Mouse (Mus musculus) lung, embryonic 14.5 days (tissue): ENCODE data around the gene Avil. TPM values are rescaled to one million over a fixed set of nuclear protein-coding genes. Genes with fewer than 3 reads are reported as not detected.
"Not testable (repeated sequence)": the region's sequence is repeated elsewhere in the genome, so short reads cannot be mapped to it uniquely, and the experiment has no call there.

Experiments
- ATAC-seq: fragments of 200-750 bp; cut with Nextera tagmentation; 2 replicates; pipeline ENCODE4 v1.8.0; 2017; ENCODE audit warnings: mild to moderate bottlenecking, moderate TSS enrichment, moderate library complexity; ENCODE audit not compliant: insufficient read depth
- DNase-seq: peaks from one replicate; pipeline ENCODE4 v3.0.0-alpha.2; 2015
- H3K27ac ChIP-seq: fragments of 300-500 bp; sonication (generic); 2 replicates; pipeline ENCODE4 v1.5.1; 2014; ENCODE audit warnings: low read depth, mild to moderate bottlenecking, moderate library complexity
- H3K27me3 ChIP-seq: fragments of 300-500 bp; sonication (generic); 2 replicates; pipeline ENCODE4 v1.6.1; 2014; ENCODE audit warnings: low read length, control low read depth; ENCODE audit not compliant: insufficient read depth
- H3K36me3 ChIP-seq: fragments of 300-500 bp; sonication (generic); 2 replicates; pipeline ENCODE4 v1.6.1; 2014; ENCODE audit warnings: control low read depth; ENCODE audit not compliant: insufficient read depth
- H3K4me1 ChIP-seq: fragments of 300-500 bp; sonication (generic); 2 replicates; pipeline ENCODE4 v1.6.1; 2014; ENCODE audit warnings: antibody characterized with exemption, control low read depth; ENCODE audit not compliant: insufficient read depth
- H3K4me2 ChIP-seq: fragments of 300-500 bp; sonication (generic); 2 replicates; pipeline ENCODE4 v1.6.1; 2014; ENCODE audit warnings: mild to moderate bottlenecking
- H3K4me3 ChIP-seq: fragments of 300-500 bp; sonication (generic); 2 replicates; pipeline ENCODE4 v1.5.1; 2014; ENCODE audit warnings: low read depth, low read length
- H3K9ac ChIP-seq: fragments of 300-500 bp; sonication (generic); 2 replicates; pipeline ENCODE4 v1.6.1; 2014
- H3K9me3 ChIP-seq: fragments of 300-500 bp; sonication (generic); 2 replicates; pipeline ENCODE4 v1.6.1; 2016; ENCODE audit warnings: low read depth, low read length, control low read depth
- CTCF ChIP-seq: IDR thresholded peaks from 2 replicates; pipeline ENCODE4 v1.5.1; 2016; ENCODE audit warnings: antibody characterized with exemption, low read depth
- WGBS: fragments of 180-500 bp; shearing (Covaris S2); extraction: QIAGEN DNeasy Blood & Tissue Kit; methylation state at CpG from one replicate; pipeline ENCODE4 v1.1.7; 2014; 5-methylcytosine and 5-hydroxymethylcytosine counted together
- polyA plus RNA-seq: library from polyadenylated mRNA; unstranded; fragments of >200 nt; fragmentation: Nextera tagmentation; extraction: Ambion mirVana; gene quantifications from 2 replicates; pipeline ENCODE4 v1.2.1, GENCODE M21; 2014

The Avil gene
- polyA plus RNA-seq, 1 experiment from 2014 or later = 0.13 TPM

DNA sequence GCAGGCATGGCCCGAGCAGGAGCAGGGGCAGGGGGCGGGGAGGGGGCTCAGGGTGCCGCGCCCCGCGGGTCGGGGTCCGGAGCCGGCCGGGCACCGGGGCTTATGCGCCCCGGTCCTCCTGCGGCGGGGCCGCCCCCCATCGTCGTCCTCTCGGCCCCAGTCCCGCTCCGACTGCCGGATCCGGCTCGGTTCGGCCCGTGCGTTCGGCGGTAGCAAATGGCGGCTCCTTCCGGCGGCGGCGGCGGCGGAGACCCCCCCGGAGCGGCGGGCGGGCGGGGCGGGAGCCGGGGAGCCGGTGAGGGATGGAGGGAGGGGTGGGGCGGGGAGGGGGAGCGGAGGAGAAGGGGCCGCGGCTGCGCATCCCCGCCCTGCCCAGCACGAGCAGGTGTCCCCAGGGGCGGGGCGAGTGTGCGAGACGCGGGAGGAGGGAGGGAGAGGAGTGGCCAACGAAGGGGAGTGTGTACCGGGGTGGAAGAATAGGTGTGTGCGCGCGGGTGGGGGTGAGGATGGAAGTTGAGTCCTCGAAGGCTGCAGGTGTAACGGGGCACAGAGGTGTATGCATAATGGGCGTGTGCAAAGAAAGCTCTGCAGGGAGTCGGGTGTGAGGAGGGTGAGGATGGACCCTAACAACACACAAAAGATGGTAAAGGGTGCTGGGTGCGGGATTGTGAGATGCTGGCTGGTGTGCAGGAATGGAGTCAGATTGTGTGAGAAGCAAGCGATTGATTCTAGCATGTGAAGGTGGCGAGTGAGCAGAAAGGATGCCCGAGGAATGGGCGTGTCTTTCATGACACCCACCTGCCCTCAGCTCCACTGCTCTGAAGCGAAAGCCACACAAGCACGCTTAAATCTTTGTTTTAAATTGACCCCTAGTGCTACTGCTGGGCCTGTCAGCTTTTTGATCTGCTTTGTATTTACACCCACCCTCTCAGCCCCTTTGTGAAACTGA, 59.7 kb downstream of the Avil start, which contains the start of gene March9:
Gene March9 (minus strand): TSS at position 217 of the 949 bp plus-strand sequence.
- H3K27me3 ChIP-seq = peaks cover 30% of the 10 kb centered on the region
- no peak for TF ChIP-seq CTCF
- peaks cover 12% of the 10 kb centered on the region; the same call in 1 of the 2 replicates for H3K4me1 ChIP-seq

DNA sequence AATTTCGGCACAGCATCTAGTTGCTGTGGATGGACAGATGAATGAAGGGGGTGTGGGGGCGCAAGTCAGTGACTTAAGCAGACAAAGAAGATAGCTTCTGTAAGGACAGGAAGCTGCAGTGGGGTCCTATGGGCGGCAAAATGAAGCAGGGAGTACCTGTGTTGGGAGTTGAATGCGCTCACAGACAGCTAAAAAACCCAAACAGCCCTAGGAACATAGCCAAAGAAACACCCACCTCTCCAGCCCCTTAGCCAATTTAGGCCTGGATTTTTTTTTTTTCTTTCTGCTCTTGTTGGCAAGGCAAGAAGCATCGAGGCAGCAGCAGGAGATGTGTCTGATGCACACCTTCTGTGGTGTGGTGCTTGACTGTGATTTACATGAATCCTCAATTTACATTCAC, 60.6 kb downstream of the Avil start:
- no peak overlapping the region for H3K4me3 ChIP-seq
- H3K36me3 ChIP-seq = peaks cover 22% of the 10 kb centered on the region
- no peak overlapping the region for H3K9ac ChIP-seq
- peaks cover 12% of the 10 kb centered on the region; the same call in 1 of the 2 replicates for H3K4me1 ChIP-seq
- no peak for TF ChIP-seq CTCF
- peaks cover 30% of the 10 kb centered on the region for H3K27me3 ChIP-seq
- 47% methylated on average over 5 of the region's 5 CpGs for WGBS
- ATAC-seq (no peak), DNase-seq (no peak)
- peak overlapping the region; percentile 95 for H3K4me2 ChIP-seq
- H3K9me3 ChIP-seq = no peaks in the 10 kb centered on the region
- H3K27ac ChIP-seq = no peak overlapping the region

More for the DNA sequence above, 59.7 kb downstream of the Avil start, which contains the start of gene March9:
- Histone ChIP-seq H3K4me3 (peak within 1 kb of the TSS; percentile 70), H3K36me3 (peaks cover 18% of the 10 kb centered on the region), H3K9ac (peak within 1 kb of the TSS; percentile 72), H3K9me3 (no peaks in the 10 kb centered on the region), H3K4me2 (peak within 1 kb of the TSS; percentile 95), H3K27ac (peak within 1 kb of the TSS; percentile 46; the same call in 1 of the 2 replicates)
- peak; percentile 16; the same call in 1 of the 2 replicates for ATAC-seq
- under 1% methylated on average over 61 of the region's 72 CpGs for WGBS
- peak; percentile 80 for DNase-seq

DNA sequence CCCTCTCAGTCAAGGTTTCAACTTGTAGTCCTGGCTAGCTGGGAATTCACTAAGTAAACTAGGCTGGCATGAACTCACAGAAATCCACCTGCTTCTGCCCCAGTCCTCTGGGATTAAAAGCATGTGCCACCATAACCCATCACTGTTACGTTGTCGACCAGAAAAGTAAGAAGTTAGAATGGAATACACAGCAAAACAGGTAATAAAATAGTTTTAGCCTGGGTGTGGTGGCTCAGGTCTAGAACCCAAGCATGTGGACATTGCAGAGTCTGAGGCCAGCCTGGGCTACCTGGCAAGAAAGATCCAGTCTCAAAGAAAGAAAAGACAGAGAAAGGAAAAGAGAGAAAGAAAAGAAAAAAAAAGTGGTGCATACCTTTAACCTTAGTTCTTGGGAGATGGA, 61.0 kb downstream of the Avil start:
- no peak for DNase-seq
- ATAC-seq = no peak
- 76% methylated on average over 2 of the region's 2 CpGs for WGBS
- no peak for TF ChIP-seq CTCF
- Histone ChIP-seq H3K27me3 (peaks cover 30% of the 10 kb centered on the region), H3K9ac (no peak overlapping the region), H3K4me3 (no peak overlapping the region), H3K27ac (no peak overlapping the region), H3K4me1 (peaks cover 12% of the 10 kb centered on the region; the same call in 1 of the 2 replicates), H3K9me3 (no peaks in the 10 kb centered on the region), H3K36me3 (peaks cover 23% of the 10 kb centered on the region), H3K4me2 (no peak overlapping the region)

DNA sequence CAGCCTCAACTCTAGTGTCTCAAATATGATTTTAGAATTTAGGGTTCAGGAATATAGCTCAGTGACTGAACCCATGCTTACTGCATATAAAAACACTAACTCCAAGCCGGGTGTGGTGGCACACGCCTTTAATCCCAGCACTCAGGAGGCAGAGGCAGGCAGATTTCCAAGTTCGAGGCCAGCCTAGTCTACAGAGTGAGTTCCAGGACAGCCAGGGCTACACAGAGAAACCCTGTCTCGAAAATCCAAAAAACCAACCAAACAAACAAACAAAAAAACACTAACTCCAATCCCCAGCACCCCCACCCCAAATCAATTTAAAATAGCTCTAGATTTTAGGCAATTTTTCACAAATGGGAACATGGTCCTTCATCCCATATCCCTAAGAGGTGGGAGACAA, 61.6 kb downstream of the Avil start:
- H3K4me3 ChIP-seq, H3K27ac ChIP-seq, H3K9me3 ChIP-seq, H3K4me2 ChIP-seq, H3K9ac ChIP-seq, DNase-seq, ATAC-seq: not testable (repeated sequence)
- 75% methylated on average over 4 of the region's 4 CpGs for WGBS
- peaks cover 12% of the 10 kb centered on the region; the same call in 1 of the 2 replicates for H3K4me1 ChIP-seq
- H3K27me3 ChIP-seq = peaks cover 30% of the 10 kb centered on the region
- H3K36me3 ChIP-seq = peaks cover 27% of the 10 kb centered on the region

DNA sequence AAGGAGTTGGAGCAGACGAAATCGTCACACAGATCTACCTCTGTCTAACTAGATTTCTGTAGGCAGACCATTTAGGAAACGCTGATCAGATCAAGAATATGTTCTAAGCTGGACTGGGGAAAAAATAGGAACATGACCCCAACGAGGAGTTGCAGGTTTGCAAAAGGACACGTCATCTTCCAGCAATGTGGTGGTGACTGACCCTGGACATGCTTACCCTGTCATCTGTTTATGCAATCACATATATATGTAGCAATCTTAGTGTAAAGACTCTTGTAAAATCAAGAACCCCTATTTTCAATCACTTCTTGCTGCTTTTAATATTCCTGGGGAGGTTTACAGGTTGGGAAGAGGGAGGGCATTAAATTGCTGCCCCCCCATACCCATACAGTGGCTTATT, 62.0 kb downstream of the Avil start:
- WGBS = 67% methylated on average over 5 of the region's 5 CpGs
- peaks cover 30% of the 10 kb centered on the region for H3K27me3 ChIP-seq
- H3K4me1 ChIP-seq = peaks cover 12% of the 10 kb centered on the region; the same call in 1 of the 2 replicates
- H3K9me3 ChIP-seq = no peaks in the 10 kb centered on the region
- no peak overlapping the region for H3K9ac ChIP-seq
- no peak overlapping the region for H3K4me3 ChIP-seq
- peaks cover 31% of the 10 kb centered on the region for H3K36me3 ChIP-seq
- DNase-seq (no peak), ATAC-seq (no peak)
- TF ChIP-seq CTCF = no peak
- H3K27ac ChIP-seq = no peak overlapping the region
- H3K4me2 ChIP-seq = peak overlapping the region; percentile 70

DNA sequence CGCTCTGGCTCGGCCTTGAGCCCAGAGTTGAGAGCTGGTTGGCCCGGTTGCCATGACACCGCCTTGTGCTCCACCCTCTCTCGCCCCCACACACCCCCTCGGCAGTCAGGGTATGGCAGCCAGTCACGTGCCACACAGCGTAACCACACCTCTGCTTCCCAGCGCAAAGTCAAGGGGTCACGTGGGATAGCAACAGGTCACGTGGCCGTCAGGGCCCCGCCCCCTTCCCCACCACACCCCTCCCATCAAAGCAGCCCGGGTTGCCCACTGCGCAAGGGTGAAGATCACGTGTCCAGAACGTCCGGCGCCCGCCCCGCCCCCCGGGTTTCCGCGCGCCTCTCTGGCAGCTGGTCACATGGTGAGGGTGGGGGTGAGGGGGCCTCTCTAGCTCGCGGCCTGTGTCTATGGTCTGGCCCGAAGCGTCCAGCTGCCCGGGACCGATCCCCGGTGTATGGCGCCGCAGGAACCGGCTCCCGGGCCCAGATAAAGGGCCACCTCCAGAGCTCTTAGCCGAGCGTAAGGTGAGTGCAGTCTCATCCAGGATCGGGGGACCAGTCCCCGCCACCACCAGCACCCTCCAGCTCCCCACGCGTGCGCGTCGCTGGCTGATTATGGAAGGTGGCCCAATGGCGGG, 62.8 kb downstream of the Avil start, which contains the start of gene Cdk4:
Gene Cdk4 (plus strand): TSS at position 296 of the 634 bp plus-strand sequence.
- Histone ChIP-seq H3K4me1 (peaks cover 11% of the 10 kb centered on the region), H3K9ac (peak within 1 kb of the TSS; percentile 98), H3K27ac (peak within 1 kb of the TSS; percentile 89), H3K27me3 (peaks cover 26% of the 10 kb centered on the region), H3K4me2 (peak within 1 kb of the TSS; percentile 70), H3K4me3 (peak within 1 kb of the TSS; percentile 90), H3K36me3 (peaks cover 39% of the 10 kb centered on the region), H3K9me3 (no peaks in the 10 kb centered on the region)
- DNase-seq (peak; percentile 98), ATAC-seq (peak; percentile 91)
- no peak for TF ChIP-seq CTCF
- WGBS = under 1% methylated on average over 46 of the region's 46 CpGs
